Mouse (Mus musculus) stomach, embryonic 14.5 days (tissue): ENCODE results near the gene Vti1a. TPM values are rescaled to one million over a fixed set of nuclear protein-coding genes. Genes with fewer than 3 reads are reported as not detected.

Experiments
- ATAC-seq: fragments of 200-750 bp; cut with Nextera tagmentation; 2 replicates; pipeline ENCODE4 v1.8.0; 2017; ENCODE audit warnings: low read depth, moderate TSS enrichment; ENCODE audit not compliant: insufficient number of reproducible peaks, insufficient read depth, low FRiP score
- H3K27ac ChIP-seq: fragments of 300-500 bp; sonication (generic); 2 replicates; pipeline ENCODE4 v1.5.1; 2014; ENCODE audit warnings: mild to moderate bottlenecking, low read length, moderate library complexity, mixed read lengths
- H3K27me3 ChIP-seq: fragments of 300-500 bp; sonication (generic); 2 replicates; pipeline ENCODE4 v1.6.1; 2014; ENCODE audit warnings: low read length, control low read depth, mixed read lengths; ENCODE audit not compliant: control insufficient read depth, insufficient read depth
- H3K36me3 ChIP-seq: fragments of 300-500 bp; sonication (generic); 2 replicates; pipeline ENCODE4 v1.6.1; 2014; ENCODE audit warnings: mild to moderate bottlenecking, control low read depth, low read length, moderate library complexity, mixed read lengths; ENCODE audit not compliant: control insufficient read depth, insufficient read depth
- H3K4me1 ChIP-seq: fragments of 300-500 bp; sonication (generic); 2 replicates; pipeline ENCODE4 v1.6.1; 2014; ENCODE audit warnings: low read length, control low read depth, mixed read lengths; ENCODE audit not compliant: control insufficient read depth, insufficient read depth
- H3K4me2 ChIP-seq: fragments of 300-500 bp; sonication (generic); replicated peaks from 2 replicates; pipeline ENCODE4 v1.6.1; 2014; ENCODE audit warnings: low read depth, low read length, control low read depth
- H3K4me3 ChIP-seq: fragments of 300-500 bp; sonication (generic); 2 replicates; pipeline ENCODE4 v1.5.1; 2014; ENCODE audit warnings: low read depth, low read length, control low read depth
- H3K9ac ChIP-seq: fragments of 300-500 bp; sonication (generic); replicated peaks from 2 replicates; pipeline ENCODE4 v1.6.1; 2014; ENCODE audit warnings: low read depth, mild to moderate bottlenecking, control low read depth, low read length, moderate library complexity, mixed read lengths
- H3K9me3 ChIP-seq: fragments of 300-500 bp; sonication (generic); 2 replicates; pipeline ENCODE4 v1.6.1; 2016; ENCODE audit warnings: low read depth, low read length, control low read depth; ENCODE audit not compliant: control insufficient read depth
- WGBS: fragments of 180-500 bp; shearing (Covaris S2); extraction: QIAGEN DNeasy Blood & Tissue Kit; methylation state at CpG from one replicate; pipeline ENCODE4 v1.1.7; 2014; 5-methylcytosine and 5-hydroxymethylcytosine counted together
- polyA plus RNA-seq: library from polyadenylated mRNA; unstranded; fragments of >200 nt; fragmentation: Nextera tagmentation; extraction: Ambion mirVana; gene quantifications from 2 replicates; pipeline ENCODE4 v1.2.1, GENCODE M21; 2014

Gene Vti1a
- polyA plus RNA-seq, 1 experiment from 2014 or later, result 27.2 TPM

DNA sequence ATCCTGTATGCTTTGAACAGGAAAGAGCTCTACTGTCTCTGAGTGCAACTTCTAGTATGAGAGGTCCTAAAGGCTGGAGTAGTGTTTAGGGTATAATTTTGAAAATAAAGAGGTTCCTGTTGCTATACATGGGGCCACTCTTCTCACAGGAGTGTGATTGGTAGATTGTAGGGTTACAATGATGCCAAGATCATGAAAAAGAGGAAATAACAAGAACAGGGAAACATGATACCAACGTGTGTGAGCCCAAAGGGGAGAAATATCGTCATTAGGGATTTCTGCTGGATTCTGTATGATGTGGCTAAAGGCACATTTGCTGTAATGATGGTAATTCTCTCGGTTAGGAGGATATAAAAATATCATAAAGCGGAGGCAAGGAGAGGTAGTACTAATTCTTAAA, 30.1 kb upstream of the Vti1a start:
- H3K36me3 ChIP-seq, result peaks cover 15% of the 10 kb centered on the region

DNA sequence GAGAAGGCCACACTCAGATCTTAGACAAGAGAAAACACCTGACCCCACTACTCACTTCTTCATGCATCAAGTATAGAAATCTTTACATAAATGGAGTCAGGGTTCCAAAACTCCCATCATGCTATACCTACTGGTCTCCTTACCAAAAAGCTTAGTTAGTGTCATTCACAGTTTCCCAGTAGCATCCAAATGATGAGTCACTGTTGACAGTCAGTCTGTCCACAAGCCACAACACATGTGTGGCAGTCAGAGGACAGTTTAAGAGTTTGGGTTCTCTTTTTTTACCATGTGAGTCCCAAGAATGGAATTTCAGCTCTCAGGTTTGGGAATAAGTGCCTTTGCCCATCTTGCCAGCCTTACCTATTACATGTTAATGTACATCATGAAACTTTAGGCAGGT, 27.1 kb upstream of the Vti1a start:
- peaks cover 14% of the 10 kb centered on the region for H3K36me3 ChIP-seq
- H3K9ac ChIP-seq, result no peak overlapping the region
- no peak for ATAC-seq
- no peak overlapping the region for H3K4me2 ChIP-seq
- no peaks in the 10 kb centered on the region for H3K27me3 ChIP-seq
- H3K27ac ChIP-seq, result no peak overlapping the region
- no peaks in the 10 kb centered on the region for H3K4me1 ChIP-seq
- H3K4me3 ChIP-seq, result no peak overlapping the region
- no peaks in the 10 kb centered on the region for H3K9me3 ChIP-seq

More for the DNA sequence above, 30.1 kb upstream of the Vti1a start:
- H3K4me1 ChIP-seq, result no peaks in the 10 kb centered on the region
- no peaks in the 10 kb centered on the region for H3K27me3 ChIP-seq
- no peak for ATAC-seq
- no peak overlapping the region for H3K4me3 ChIP-seq
- no peak overlapping the region for H3K4me2 ChIP-seq
- no peaks in the 10 kb centered on the region for H3K9me3 ChIP-seq
- 90% methylated on average over 4 of the region's 4 CpGs for WGBS
- H3K27ac ChIP-seq, result no peak overlapping the region
- no peak overlapping the region for H3K9ac ChIP-seq

DNA sequence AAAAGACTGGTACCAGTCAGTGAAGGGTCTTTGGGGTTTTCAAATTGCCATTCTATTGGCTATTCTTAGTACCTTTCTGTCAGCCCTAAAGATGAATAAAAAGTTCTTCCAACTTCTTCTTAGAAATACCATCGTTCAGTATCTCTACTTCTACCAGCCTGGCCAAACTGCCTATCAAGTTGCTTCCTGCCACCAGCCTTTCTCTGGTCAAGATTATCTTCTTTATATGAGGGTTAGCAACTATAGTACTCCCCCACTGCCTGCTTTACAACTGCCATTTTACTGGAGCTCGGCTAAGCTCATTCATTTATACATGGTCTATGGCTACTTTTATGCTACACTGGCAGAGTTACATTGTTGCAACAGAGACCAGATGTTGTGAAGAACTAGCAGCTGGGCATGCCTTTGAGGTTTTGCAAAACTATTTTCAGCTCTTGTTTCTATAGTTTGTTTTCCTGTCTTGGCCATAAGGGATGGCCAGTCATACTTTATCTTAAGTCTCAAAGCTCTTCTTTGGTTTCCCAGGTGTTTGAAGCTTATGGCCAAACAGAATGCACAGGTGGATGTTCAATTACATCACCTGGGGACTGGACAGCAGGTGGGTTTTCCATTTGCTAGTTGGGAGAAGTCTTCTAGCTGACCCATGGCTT, 25.3 kb upstream of the Vti1a start:
- 88% methylated on average over 2 of the region's 2 CpGs for WGBS
- H3K9me3 ChIP-seq, result no peaks in the 10 kb centered on the region
- H3K27me3 ChIP-seq, result no peaks in the 10 kb centered on the region
- ATAC-seq, result no peak
- H3K27ac ChIP-seq, result no peak overlapping the region
- H3K9ac ChIP-seq, result no peak overlapping the region
- H3K4me1 ChIP-seq, result no peaks in the 10 kb centered on the region
- H3K4me3 ChIP-seq, result no peak overlapping the region
- H3K4me2 ChIP-seq, result no peak overlapping the region
- H3K36me3 ChIP-seq, result peaks cover 29% of the 10 kb centered on the region

DNA sequence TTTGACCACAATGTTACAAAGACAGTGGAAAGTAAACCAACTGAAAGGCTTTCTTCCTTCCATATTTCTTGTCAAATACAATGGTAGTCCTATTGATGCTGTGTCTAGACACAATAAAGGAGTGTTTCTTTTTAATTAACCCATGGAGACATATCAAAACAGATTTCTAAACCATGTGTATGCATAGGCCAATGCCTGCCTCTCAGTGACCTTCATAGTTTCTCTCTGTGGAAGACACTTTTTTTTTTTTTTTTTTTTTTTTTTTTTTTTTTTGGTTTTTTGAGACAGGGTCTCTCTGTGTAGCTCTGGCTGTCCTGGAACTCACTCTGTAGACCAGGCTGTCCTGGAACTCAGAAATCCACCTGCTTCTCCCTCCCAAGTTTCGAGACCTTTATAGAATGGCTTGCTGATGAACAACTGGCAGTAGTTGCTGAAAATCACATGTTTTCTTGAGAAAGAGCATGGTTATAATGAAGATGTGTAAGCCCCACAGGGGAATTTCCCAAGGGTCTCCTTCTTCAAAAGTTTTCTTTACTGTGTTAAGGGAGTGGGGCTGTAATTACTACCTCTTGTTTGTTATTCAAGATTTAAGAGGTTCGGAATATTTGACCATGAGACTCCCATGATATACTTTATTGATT, 23.8 kb upstream of the Vti1a start:
- H3K4me3 ChIP-seq, result no peak overlapping the region
- no peaks in the 10 kb centered on the region for H3K4me1 ChIP-seq
- ATAC-seq, result no peak
- WGBS, result 96% methylated on average over 2 of the region's 2 CpGs
- no peaks in the 10 kb centered on the region for H3K9me3 ChIP-seq
- H3K9ac ChIP-seq, result no peak overlapping the region
- H3K36me3 ChIP-seq, result peaks cover 34% of the 10 kb centered on the region
- H3K27me3 ChIP-seq, result no peaks in the 10 kb centered on the region
- no peak overlapping the region for H3K27ac ChIP-seq
- H3K4me2 ChIP-seq, result no peak overlapping the region

DNA sequence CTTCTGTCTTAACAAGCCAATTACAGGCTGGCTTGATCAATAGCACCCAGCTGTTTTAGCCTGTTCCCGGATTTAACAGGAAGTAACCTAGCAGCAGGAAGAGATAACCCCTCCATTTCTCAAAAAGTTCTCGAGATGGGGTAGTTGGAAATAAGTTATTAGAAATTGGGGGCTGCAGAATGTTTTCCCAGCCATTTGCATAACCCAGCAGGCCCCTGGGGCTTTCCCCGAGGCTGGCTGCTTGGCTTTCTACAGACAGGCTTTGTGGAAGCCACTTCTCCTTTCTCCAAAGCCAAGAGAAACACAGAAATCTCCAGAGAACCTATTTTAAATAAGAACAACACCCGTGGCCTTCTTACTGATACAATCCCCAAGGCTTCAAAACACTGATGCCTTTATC, 22.9 kb upstream of the Vti1a start:
- Histone ChIP-seq H3K4me1 (no peaks in the 10 kb centered on the region), H3K4me3 (no peak overlapping the region)

DNA sequence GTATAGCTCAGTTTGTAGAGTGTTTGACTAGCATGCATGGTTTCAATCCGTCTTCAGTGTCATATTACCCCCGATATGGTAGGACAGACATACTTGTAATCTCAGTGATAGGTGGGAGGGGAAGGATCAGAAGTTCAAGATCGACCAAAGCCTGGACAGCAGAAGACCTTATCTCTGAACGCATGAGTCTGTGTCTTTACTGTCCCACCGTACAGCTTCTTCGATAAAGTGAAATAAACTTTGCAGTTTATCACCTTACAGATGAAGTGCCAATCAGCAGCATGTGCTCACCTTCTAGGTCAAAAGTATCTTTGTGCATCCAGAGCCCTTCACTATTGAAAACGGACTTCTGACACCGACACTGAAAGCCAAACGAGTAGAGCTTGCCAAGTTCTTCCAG, 21.0 kb upstream of the Vti1a start:
- 91% methylated on average over 9 of the region's 9 CpGs for WGBS
- no peak for ATAC-seq
- Histone ChIP-seq H3K9me3 (no peaks in the 10 kb centered on the region), H3K4me3 (no peak overlapping the region), H3K9ac (no peak overlapping the region), H3K27ac (no peak overlapping the region), H3K27me3 (no peaks in the 10 kb centered on the region), H3K36me3 (peaks cover 32% of the 10 kb centered on the region), H3K4me1 (no peaks in the 10 kb centered on the region), H3K4me2 (no peak overlapping the region)

More for the DNA sequence above, 22.9 kb upstream of the Vti1a start:
- Histone ChIP-seq H3K27ac (no peak overlapping the region), H3K9me3 (no peaks in the 10 kb centered on the region), H3K9ac (no peak overlapping the region), H3K36me3 (peaks cover 39% of the 10 kb centered on the region), H3K4me2 (no peak overlapping the region), H3K27me3 (no peaks in the 10 kb centered on the region)
- no peak for ATAC-seq
- 36% methylated on average over 4 of the region's 4 CpGs for WGBS

DNA sequence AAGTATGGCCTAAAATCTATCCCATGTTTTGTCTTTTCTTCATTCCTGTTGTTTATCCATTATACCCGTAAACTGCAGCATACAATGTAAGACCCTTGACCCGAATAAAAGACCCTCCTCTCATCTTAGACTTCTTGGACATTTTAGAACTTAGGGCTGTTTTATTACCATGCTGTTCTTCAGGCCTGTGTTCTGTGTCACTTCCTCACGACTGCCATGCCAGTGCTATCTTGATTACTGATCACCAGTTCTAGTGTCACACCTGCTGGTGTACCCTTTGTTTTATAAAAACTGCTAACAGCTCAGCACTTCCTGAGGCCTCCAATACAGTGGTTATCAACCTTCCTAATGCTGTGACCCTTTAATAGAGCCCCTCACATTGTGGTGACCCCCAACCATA, 20.5 kb upstream of the Vti1a start:
- no peak overlapping the region for H3K4me2 ChIP-seq
- H3K4me1 ChIP-seq, result no peaks in the 10 kb centered on the region
- no peak overlapping the region for H3K9ac ChIP-seq
- peaks cover 32% of the 10 kb centered on the region for H3K36me3 ChIP-seq
- H3K9me3 ChIP-seq, result no peaks in the 10 kb centered on the region
- no peak overlapping the region for H3K4me3 ChIP-seq
- H3K27ac ChIP-seq, result no peak overlapping the region
- ATAC-seq, result no peak
- H3K27me3 ChIP-seq, result no peaks in the 10 kb centered on the region
- 85% methylated on average over 3 of the region's 3 CpGs for WGBS

DNA sequence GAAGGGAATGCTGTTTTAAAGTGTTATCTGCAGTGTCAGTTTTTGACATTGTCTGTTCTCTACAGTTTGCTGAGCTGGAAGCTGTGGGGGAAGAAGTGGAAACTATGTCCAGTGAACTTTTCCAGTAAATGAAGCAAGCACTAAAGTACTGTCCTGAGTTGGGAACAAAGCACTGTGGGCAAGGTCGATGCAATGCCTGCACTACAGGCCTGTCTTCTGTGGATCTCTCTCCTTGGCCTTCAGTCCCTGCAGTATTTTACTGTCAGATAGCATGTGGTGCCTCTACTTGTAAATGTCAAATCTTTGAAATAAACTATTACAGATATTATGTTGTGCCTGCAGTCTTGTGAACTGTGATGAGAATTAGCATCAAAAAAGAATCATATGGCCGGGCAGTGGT, 19.8 kb upstream of the Vti1a start:
- H3K27me3 ChIP-seq, result no peaks in the 10 kb centered on the region
- no peak overlapping the region for H3K9ac ChIP-seq
- no peak overlapping the region for H3K4me2 ChIP-seq
- H3K4me3 ChIP-seq, result no peak overlapping the region
- no peaks in the 10 kb centered on the region for H3K4me1 ChIP-seq
- H3K36me3 ChIP-seq, result peaks cover 29% of the 10 kb centered on the region
- no peaks in the 10 kb centered on the region for H3K9me3 ChIP-seq
- no peak for ATAC-seq
- no peak overlapping the region for H3K27ac ChIP-seq
- 84% methylated on average over 2 of the region's 2 CpGs for WGBS

DNA sequence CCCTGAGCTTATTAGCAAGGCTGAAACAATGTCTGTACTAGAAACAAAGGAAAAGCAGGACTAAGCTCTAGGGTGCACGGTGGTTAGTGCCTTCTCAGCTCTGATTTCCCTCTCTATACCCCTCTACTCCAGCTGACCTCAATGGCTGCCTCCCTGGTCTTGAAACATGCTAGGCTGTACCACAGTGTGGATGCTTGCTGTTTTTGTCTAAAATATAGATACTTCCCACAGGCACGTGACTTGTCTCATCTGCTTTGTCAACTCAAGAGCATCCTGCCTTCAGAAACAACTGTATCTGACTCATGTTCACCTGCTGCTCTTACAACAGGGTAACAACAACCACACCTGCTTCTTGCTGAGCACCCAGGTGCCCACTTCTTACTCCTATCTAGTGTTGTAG, 18.6 kb upstream of the Vti1a start:
- Histone ChIP-seq H3K36me3 (peaks cover 40% of the 10 kb centered on the region), H3K27ac (no peak overlapping the region), H3K27me3 (no peaks in the 10 kb centered on the region), H3K4me2 (no peak overlapping the region), H3K9ac (no peak overlapping the region), H3K9me3 (no peaks in the 10 kb centered on the region), H3K4me3 (no peak overlapping the region), H3K4me1 (no peaks in the 10 kb centered on the region)
- no peak for ATAC-seq
- 91% methylated on average over 2 of the region's 2 CpGs for WGBS
